In the genomic region with DNA sequence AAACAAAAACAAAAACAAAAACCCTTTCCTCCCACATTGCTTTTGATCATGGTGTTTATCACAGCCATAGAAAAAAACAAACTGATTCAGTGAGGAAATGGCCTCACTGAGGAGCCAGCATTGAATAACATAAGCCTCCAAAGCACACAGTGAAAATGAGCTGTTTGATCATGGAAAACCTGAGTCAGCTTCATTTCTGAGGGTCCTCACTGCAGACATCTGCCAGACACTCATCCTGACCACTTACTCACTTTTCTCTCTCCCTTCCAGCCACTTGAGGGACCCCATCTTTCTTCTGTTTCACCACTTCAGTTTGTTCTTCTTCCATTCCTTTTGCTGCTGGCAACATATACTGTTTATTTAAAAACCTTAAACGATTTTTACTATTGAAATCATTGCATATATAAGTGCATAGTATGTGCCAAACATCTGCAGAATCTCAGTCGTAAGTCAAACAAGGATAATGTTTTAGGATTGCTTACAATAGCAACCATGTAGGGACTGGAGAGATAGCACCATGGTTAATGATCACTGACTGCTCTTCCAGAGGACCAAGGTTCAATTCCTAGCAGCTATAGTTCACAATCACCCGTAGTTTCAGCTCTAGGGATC, we compare ENCODE assay signal across 17 mouse cellular contexts.
"Had no signal": no experiment of that assay in that cellular context is flagged by ENCODE, and none has a peak within 500 bp of the region (broad histone marks: within the 10 kb centered on the region; RNA-seq: fewer than 3 reads in every experiment).

No protein-coding gene starts in this region.

- H3K4me3 ChIP-seq: kidney, embryonic 15.5 days; limb, embryonic 13.5 days; liver, embryonic 15.5 days; midbrain, embryonic 10.5 days; myocyte; neural tube, embryonic 15.5 days had no signal

- DNase-seq: kidney, adult 2 months; kidney, postnatal 25 days; layer of hippocampus, adult 9-11 months; layer of hippocampus, postnatal 36 days; lung, postnatal 14 days; midbrain, embryonic 14.5 days; right cerebral cortex, adult 18-20 months; right cerebral cortex, postnatal 25 days; thymus, adult 2 months; thymus, postnatal 25 days had no signal

- H3K9me3 ChIP-seq: kidney, embryonic 15.5 days; limb, embryonic 13.5 days; liver, embryonic 15.5 days; midbrain, embryonic 10.5 days; neural tube, embryonic 15.5 days had no signal

- H3K27me3 ChIP-seq: kidney, embryonic 15.5 days; limb, embryonic 13.5 days; liver, embryonic 15.5 days; neural tube, embryonic 15.5 days had no signal

- H3K36me3 ChIP-seq: kidney, embryonic 15.5 days; limb, embryonic 13.5 days; liver, embryonic 15.5 days; midbrain, embryonic 10.5 days; neural tube, embryonic 15.5 days had no signal

- H3K4me1 ChIP-seq: kidney, embryonic 15.5 days; limb, embryonic 13.5 days; liver, embryonic 15.5 days; midbrain, embryonic 10.5 days; neural tube, embryonic 15.5 days had no signal

- H3K27ac ChIP-seq: kidney, embryonic 15.5 days; limb, embryonic 13.5 days; liver, embryonic 15.5 days; midbrain, embryonic 10.5 days; neural tube, embryonic 15.5 days had no signal

- H3K4me2 ChIP-seq: kidney, embryonic 15.5 days; limb, embryonic 13.5 days; liver, embryonic 11.5 days; liver, embryonic 15.5 days; neural tube, embryonic 15.5 days had no signal

- H3K9ac ChIP-seq: kidney, embryonic 15.5 days; limb, embryonic 13.5 days; liver, embryonic 15.5 days; neural tube, embryonic 15.5 days had no signal
